Mouse (Mus musculus): ENCODE data around the gene Fntb.

Gene Fntb

GRCm38 (mm10) chr12:76961052-76961931, 195.9 kb downstream of the Fntb start:
- DNase-seq = peak in 1 of 2 experiments; percentile 7

- peak; percentile 99 to 100 for DNase-seq
Observed at GRCm38 (mm10) chr12:76961932-76962891, 196.8 kb downstream of the Fntb start, which contains the start of gene Max. Gene Max (minus strand): TSS chr12:76962201.

- DNase-seq = no peak
Observed at GRCm38 (mm10) chr12:76965089-76965488, 199.7 kb downstream of the Fntb start.

- no peak for DNase-seq
Observed at GRCm38 (mm10) chr12:76965876-76966275, 200.5 kb downstream of the Fntb start.

Measured in kidney, postnatal 25 days (tissue).